Mouse (Mus musculus) embryonic fibroblast, embryonic 13.5 days (primary cell): ENCODE results near the gene Rgp1.

ENCODE experiments used
- CTCF ChIP-seq: IDR thresholded peaks from 2 replicates; pipeline ENCODE4 v1.5.1; 2011; ENCODE audit warnings: mild to moderate bottlenecking, control low read depth, low read length, moderate library complexity, borderline replicate concordance; ENCODE audit not compliant: insufficient read depth
- POLR2A ChIP-seq: IDR thresholded peaks from 2 replicates; pipeline ENCODE4 v1.6.1; 2011; ENCODE audit warnings: low read depth, mild to moderate bottlenecking, control low read depth, low read length, moderate library complexity

DNA sequence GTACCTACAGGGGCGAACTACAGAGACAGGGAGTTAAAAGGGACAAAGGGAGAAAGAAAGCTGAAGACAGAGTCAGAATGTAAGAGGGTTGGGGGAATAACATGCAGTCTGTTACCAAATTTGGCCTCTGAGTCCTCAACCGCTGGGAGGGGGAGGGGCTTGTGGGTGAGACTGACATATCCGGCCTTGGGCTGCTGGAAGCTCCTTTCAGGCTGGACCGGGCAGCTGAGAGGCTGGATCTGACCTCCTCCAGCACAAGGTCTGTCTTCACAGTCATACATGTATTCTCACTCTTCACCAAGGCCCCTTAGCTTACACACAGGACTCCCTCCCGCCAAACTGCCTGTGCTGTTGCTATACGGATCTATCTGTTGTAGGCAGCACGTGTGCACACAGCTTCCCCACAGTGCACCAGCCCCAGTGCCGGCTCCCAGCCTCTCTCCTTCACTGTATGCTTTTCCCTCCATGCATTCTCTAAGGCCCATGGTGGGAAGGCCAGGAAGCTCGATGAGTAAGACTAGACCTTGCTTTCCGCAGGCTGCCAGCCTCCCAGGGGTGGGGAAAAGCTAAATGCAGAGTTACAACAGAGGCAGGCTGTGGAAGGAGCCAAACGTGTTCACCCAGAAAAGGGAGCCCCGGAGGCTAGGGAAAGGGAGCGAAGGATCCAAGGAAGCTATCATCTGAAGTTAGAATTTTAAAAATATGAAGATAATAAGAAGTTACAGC, 19.7 kb upstream of the Rgp1 start:
- no peak for TF ChIP-seq CTCF
- TF ChIP-seq POLR2A = peak; percentile 92
